Mouse (Mus musculus): ENCODE measurements around the gene Serpina12. TPM values are rescaled to one million over a fixed set of nuclear protein-coding genes. Genes with fewer than 3 reads are reported as not detected.

Serpina12 gene
- polyA plus RNA-seq, 1 experiment from 2014 or later: not detected

DNA sequence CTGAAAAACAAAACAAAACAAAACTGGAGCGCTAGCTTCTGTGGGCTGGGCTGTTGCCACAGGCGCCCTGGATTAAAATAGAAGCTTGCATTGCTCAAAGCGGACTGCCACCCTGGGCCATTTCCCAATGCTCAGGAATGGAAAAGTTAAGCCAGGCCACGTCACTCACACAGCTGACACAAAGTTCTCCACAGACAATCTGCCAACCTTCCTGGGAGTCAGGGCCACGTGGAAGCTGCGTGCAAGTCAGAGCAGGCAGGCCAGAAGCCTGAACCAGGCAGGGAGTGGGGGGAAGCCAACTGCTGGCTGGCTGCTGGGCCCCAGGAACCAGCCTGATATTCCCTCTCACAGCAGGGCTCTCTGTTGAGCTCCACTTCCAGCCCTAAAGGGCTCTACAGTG lies 2.8 kb downstream of the Serpina12 start:
- no peak for ATAC-seq (ENCODE audit: low FRiP score, low TSS enrichment)
- Histone ChIP-seq H3K36me3 (ENCODE audit: control insufficient read depth, insufficient read depth, low read length) (no peaks in the 10 kb centered on the region), H3K4me2 (ENCODE audit: low read length) (no peak overlapping the region), H3K9me3 (ENCODE audit: control insufficient read depth, low read length) (no peaks in the 10 kb centered on the region), H3K4me1 (ENCODE audit: control insufficient read depth, insufficient read depth, low read length) (no peaks in the 10 kb centered on the region), H3K27me3 (ENCODE audit: control insufficient read depth, insufficient read depth, low read length) (no peaks in the 10 kb centered on the region), H3K9ac (replicated peaks; ENCODE audit: low read length) (no peak overlapping the region), H3K27ac (replicated peaks; ENCODE audit: low read depth, low read length) (no peak overlapping the region), H3K4me3 (replicated peaks; ENCODE audit: low read depth, low read length) (no peak overlapping the region)
- no peak for DNase-seq
- 59% methylated on average over 6 of the region's 6 CpGs for WGBS

- no peak overlapping the region for H3K9ac ChIP-seq (replicated peaks; ENCODE audit: low read length)
- no peaks in the 10 kb centered on the region for H3K4me1 ChIP-seq (ENCODE audit: control insufficient read depth, insufficient read depth, low read length)
- no peak overlapping the region for H3K4me3 ChIP-seq (replicated peaks; ENCODE audit: low read depth, low read length)
- H3K36me3 ChIP-seq (ENCODE audit: control insufficient read depth, insufficient read depth, low read length): no peaks in the 10 kb centered on the region
- DNase-seq: no peak
- WGBS: 89% methylated on average over 7 of the region's 7 CpGs
- H3K9me3 ChIP-seq (ENCODE audit: control insufficient read depth, low read length): no peaks in the 10 kb centered on the region
- no peak overlapping the region for H3K4me2 ChIP-seq (ENCODE audit: low read length)
- H3K27ac ChIP-seq (replicated peaks; ENCODE audit: low read depth, low read length): no peak overlapping the region
- H3K27me3 ChIP-seq (ENCODE audit: control insufficient read depth, insufficient read depth, low read length): no peaks in the 10 kb centered on the region
- no peak for ATAC-seq (ENCODE audit: low FRiP score, low TSS enrichment)
Measured at GRCm38 (mm10) chr12:104038181-104038580, 6.1 kb downstream of the Serpina12 start.

GRCm38 (mm10) chr12:104033752-104034151 lies 10.5 kb downstream of the Serpina12 start:
- no peak overlapping the region for H3K27ac ChIP-seq (replicated peaks; ENCODE audit: low read depth, low read length)
- no peak for DNase-seq
- no peaks in the 10 kb centered on the region for H3K9me3 ChIP-seq (ENCODE audit: control insufficient read depth, low read length)
- no peak for ATAC-seq (ENCODE audit: low FRiP score, low TSS enrichment)
- 91% methylated on average over 1 of the region's 1 CpGs for WGBS
- H3K4me2 ChIP-seq (ENCODE audit: low read length): no peak overlapping the region
- H3K4me3 ChIP-seq (replicated peaks; ENCODE audit: low read depth, low read length): no peak overlapping the region
- H3K36me3 ChIP-seq (ENCODE audit: control insufficient read depth, insufficient read depth, low read length): no peaks in the 10 kb centered on the region
- no peaks in the 10 kb centered on the region for H3K27me3 ChIP-seq (ENCODE audit: control insufficient read depth, insufficient read depth, low read length)
- no peaks in the 10 kb centered on the region for H3K4me1 ChIP-seq (ENCODE audit: control insufficient read depth, insufficient read depth, low read length)
- H3K9ac ChIP-seq (replicated peaks; ENCODE audit: low read length): no peak overlapping the region

GRCm38 (mm10) chr12:104029986-104030385 lies 14.3 kb downstream of the Serpina12 start:
- DNase-seq: peak; percentile 42
- Histone ChIP-seq H3K27me3 (ENCODE audit: control insufficient read depth, insufficient read depth, low read length) (no peaks in the 10 kb centered on the region), H3K9me3 (ENCODE audit: control insufficient read depth, low read length) (no peaks in the 10 kb centered on the region), H3K9ac (replicated peaks; ENCODE audit: low read length) (no peak overlapping the region), H3K4me3 (replicated peaks; ENCODE audit: low read depth, low read length) (no peak overlapping the region), H3K27ac (replicated peaks; ENCODE audit: low read depth, low read length) (no peak overlapping the region), H3K4me2 (ENCODE audit: low read length) (no peak overlapping the region), H3K36me3 (ENCODE audit: control insufficient read depth, insufficient read depth, low read length) (no peaks in the 10 kb centered on the region), H3K4me1 (ENCODE audit: control insufficient read depth, insufficient read depth, low read length) (no peaks in the 10 kb centered on the region)
- ATAC-seq (ENCODE audit: low FRiP score, low TSS enrichment): no peak; the same call in 1 of the 2 replicates
- 40% methylated on average over 8 of the region's 8 CpGs for WGBS

DNA sequence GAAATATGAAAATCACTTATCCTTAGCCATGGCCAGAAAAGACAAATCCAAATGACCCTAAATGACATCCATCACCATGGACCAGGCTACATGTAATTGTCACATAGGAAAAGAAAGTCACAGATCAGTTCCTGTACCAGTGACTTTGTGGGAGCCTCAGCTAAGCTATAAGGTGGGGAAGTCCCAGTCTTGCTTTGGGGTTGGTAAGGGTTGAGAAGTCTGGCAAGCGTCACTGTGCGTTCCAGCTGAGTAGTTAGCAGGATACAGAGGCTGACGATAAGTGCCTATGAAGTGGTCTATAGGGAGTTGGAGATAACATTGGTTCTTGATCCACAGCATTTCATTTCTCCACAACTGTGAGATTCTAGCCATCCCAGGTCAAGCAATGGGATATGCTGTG lies 29.0 kb downstream of the Serpina12 start:
- H3K4me3 ChIP-seq (replicated peaks; ENCODE audit: low read depth, low read length): no peak overlapping the region
- no peaks in the 10 kb centered on the region; the same call in 1 of the 2 replicates for H3K9me3 ChIP-seq (ENCODE audit: control insufficient read depth, low read length)
- ATAC-seq (ENCODE audit: low FRiP score, low TSS enrichment) (no peak), DNase-seq (no peak)
- no peaks in the 10 kb centered on the region for H3K27me3 ChIP-seq (ENCODE audit: control insufficient read depth, insufficient read depth, low read length)
- no peak overlapping the region for H3K4me2 ChIP-seq (ENCODE audit: low read length)
- no peaks in the 10 kb centered on the region for H3K36me3 ChIP-seq (ENCODE audit: control insufficient read depth, insufficient read depth, low read length)
- H3K9ac ChIP-seq (replicated peaks; ENCODE audit: low read length): no peak overlapping the region
- H3K4me1 ChIP-seq (ENCODE audit: control insufficient read depth, insufficient read depth, low read length): no peaks in the 10 kb centered on the region
- no peak overlapping the region for H3K27ac ChIP-seq (replicated peaks; ENCODE audit: low read depth, low read length)
- 87% methylated on average over 3 of the region's 3 CpGs for WGBS

GRCm38 (mm10) chr12:104013620-104014019 lies 30.6 kb downstream of the Serpina12 start, which contains the start of gene Serpina9:
Serpina9 (minus strand) TSS chr12:104013755.
- no peaks in the 10 kb centered on the region; the same call in 1 of the 2 replicates for H3K9me3 ChIP-seq (ENCODE audit: control insufficient read depth, low read length)
- no peak within 1 kb of the TSS for H3K4me3 ChIP-seq (replicated peaks; ENCODE audit: low read depth, low read length)
- WGBS: 90% methylated on average over 6 of the region's 6 CpGs
- DNase-seq: no peak
- no peaks in the 10 kb centered on the region for H3K4me1 ChIP-seq (ENCODE audit: control insufficient read depth, insufficient read depth, low read length)
- H3K4me2 ChIP-seq (ENCODE audit: low read length): no peak within 1 kb of the TSS
- no peaks in the 10 kb centered on the region for H3K27me3 ChIP-seq (ENCODE audit: control insufficient read depth, insufficient read depth, low read length)
- no peak within 1 kb of the TSS for H3K9ac ChIP-seq (replicated peaks; ENCODE audit: low read length)
- no peak within 1 kb of the TSS for H3K27ac ChIP-seq (replicated peaks; ENCODE audit: low read depth, low read length)
- no peak for ATAC-seq (ENCODE audit: low FRiP score, low TSS enrichment)
- no peaks in the 10 kb centered on the region for H3K36me3 ChIP-seq (ENCODE audit: control insufficient read depth, insufficient read depth, low read length)

GRCm38 (mm10) chr12:104004689-104005088 lies 39.6 kb downstream of the Serpina12 start:
- Histone ChIP-seq H3K4me1 (ENCODE audit: control insufficient read depth, insufficient read depth, low read length) (no peaks in the 10 kb centered on the region), H3K4me3 (replicated peaks; ENCODE audit: low read depth, low read length) (no peak overlapping the region), H3K36me3 (ENCODE audit: control insufficient read depth, insufficient read depth, low read length) (no peaks in the 10 kb centered on the region), H3K9me3 (ENCODE audit: control insufficient read depth, low read length) (no peaks in the 10 kb centered on the region), H3K27me3 (ENCODE audit: control insufficient read depth, insufficient read depth, low read length) (no peaks in the 10 kb centered on the region), H3K4me2 (ENCODE audit: low read length) (no peak overlapping the region), H3K27ac (replicated peaks; ENCODE audit: low read depth, low read length) (no peak overlapping the region), H3K9ac (replicated peaks; ENCODE audit: low read length) (no peak overlapping the region)
- no peak for ATAC-seq (ENCODE audit: low FRiP score, low TSS enrichment)
- 80% methylated on average over 5 of the region's 5 CpGs for WGBS
- DNase-seq: no peak

GRCm38 (mm10) chr12:104003238-104003612 lies 41.0 kb downstream of the Serpina12 start:
- DNase-seq: no peak
- Histone ChIP-seq H3K9me3 (ENCODE audit: control insufficient read depth, low read length) (no peaks in the 10 kb centered on the region), H3K36me3 (ENCODE audit: control insufficient read depth, insufficient read depth, low read length) (no peaks in the 10 kb centered on the region), H3K27me3 (ENCODE audit: control insufficient read depth, insufficient read depth, low read length) (no peaks in the 10 kb centered on the region), H3K4me1 (ENCODE audit: control insufficient read depth, insufficient read depth, low read length) (no peaks in the 10 kb centered on the region), H3K27ac (replicated peaks; ENCODE audit: low read depth, low read length) (no peak overlapping the region), H3K9ac (replicated peaks; ENCODE audit: low read length) (no peak overlapping the region), H3K4me2 (ENCODE audit: low read length) (no peak overlapping the region), H3K4me3 (replicated peaks; ENCODE audit: low read depth, low read length) (no peak overlapping the region)
- 64% methylated on average over 4 of the region's 4 CpGs for WGBS
- ATAC-seq (ENCODE audit: low FRiP score, low TSS enrichment): no peak

DNA sequence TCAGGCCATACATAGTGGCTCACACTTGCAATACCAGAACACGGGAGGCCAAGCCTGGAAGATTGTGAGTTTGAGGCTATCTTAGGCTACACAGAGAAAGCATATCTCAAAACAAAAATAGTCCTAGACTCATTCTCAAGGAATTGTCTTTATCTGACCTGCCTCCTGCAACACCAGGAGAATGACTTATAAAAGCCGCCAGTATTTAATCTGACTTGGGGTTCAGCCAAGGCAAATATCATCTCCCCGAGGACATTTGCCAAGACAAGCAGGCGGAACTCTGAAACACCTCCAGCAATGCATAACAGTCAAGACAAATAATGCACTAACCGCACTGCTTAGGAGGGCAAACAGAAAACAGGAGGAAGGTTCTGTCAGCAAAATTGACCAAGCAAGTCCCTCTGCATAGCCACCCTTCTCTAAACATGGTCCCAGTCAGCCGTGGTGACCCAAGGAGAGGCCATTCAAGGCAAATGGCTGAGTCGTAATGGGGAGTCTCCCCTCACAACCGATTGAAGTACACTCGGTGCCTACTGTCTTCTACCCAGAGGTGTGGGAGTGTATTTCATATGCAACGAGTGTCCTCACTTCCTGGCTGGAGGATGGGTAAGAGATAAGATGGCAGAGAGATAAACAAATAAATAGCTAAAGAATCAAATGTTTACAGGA lies 41.5 kb downstream of the Serpina12 start:
- Histone ChIP-seq H3K4me2 (ENCODE audit: low read length) (no peak overlapping the region), H3K27me3 (ENCODE audit: control insufficient read depth, insufficient read depth, low read length) (no peaks in the 10 kb centered on the region), H3K4me1 (ENCODE audit: control insufficient read depth, insufficient read depth, low read length) (no peaks in the 10 kb centered on the region), H3K9me3 (ENCODE audit: control insufficient read depth, low read length) (no peaks in the 10 kb centered on the region), H3K9ac (replicated peaks; ENCODE audit: low read length) (no peak overlapping the region), H3K36me3 (ENCODE audit: control insufficient read depth, insufficient read depth, low read length) (no peaks in the 10 kb centered on the region), H3K27ac (replicated peaks; ENCODE audit: low read depth, low read length) (no peak overlapping the region), H3K4me3 (replicated peaks; ENCODE audit: low read depth, low read length) (no peak overlapping the region)
- 84% methylated on average over 10 of the region's 10 CpGs for WGBS
- peak; percentile 10 for DNase-seq
- no peak for ATAC-seq (ENCODE audit: low FRiP score, low TSS enrichment)

Measured in midbrain, embryonic 14.5 days (tissue).